Mouse (Mus musculus) neutrophil, adult 5-6 weeks (primary cell): Measurements from ENCODE around the gene Gm5725. TPM values are rescaled to one million over a fixed set of nuclear protein-coding genes. Genes with fewer than 3 reads are reported as not detected.
"Not testable (repeated sequence)": the region's sequence is repeated elsewhere in the genome, so short reads cannot be mapped to it uniquely, and the experiment has no call there.

Source experiments
- ATAC-seq: fragments of 151-379, 151-347 bp; 2 replicates; pipeline ENCODE4 v1.8.0; 2017; ENCODE audit warnings: mild to moderate bottlenecking, moderate TSS enrichment; ENCODE audit not compliant: insufficient number of reproducible peaks, poor library complexity, low FRiP score, severe bottlenecking; ENCODE audit errors: extremely low read depth
- total RNA-seq: library from RNA; stranded (forward); fragments of 200-1000 nt; gene quantifications from 2 replicates; pipeline ENCODE4 v1.2.3, GENCODE M21; 2017

Gene Gm5725
- total RNA-seq: not detected in 2 replicates

GRCm38 (mm10) chr7:21844167-21844566 lies at the start of gene Gm5725:
Gene Gm5725 (minus strand): TSS chr7:21844267.
- ATAC-seq: not testable (repeated sequence)

- not testable (repeated sequence) for ATAC-seq
These were observed 12.0 kb downstream of the Gm5725 start, which contains the start of gene Vmn1r135 for GRCm38 (mm10) chr7:21832051-21832450. Gene Vmn1r135 (plus strand): TSS chr7:21832351.

GRCm38 (mm10) chr7:21796628-21797027 lies 47.4 kb downstream of the Gm5725 start, which contains the start of gene Gm4177:
Gene Gm4177 (minus strand): TSS chr7:21796728.
- not testable (repeated sequence) for ATAC-seq

Other genes starting within 250 kb of the Gm5725 start
- gene Vmn1r132, start 230.2 kb downstream of the Gm5725 start, total RNA-seq: not detected in 2 replicates
- not detected in 2 replicates for gene Gm4175, start 82.8 kb downstream of the Gm5725 start, total RNA-seq
- gene Gm4177, start 47.5 kb downstream of the Gm5725 start, total RNA-seq: not detected in 2 replicates
- not detected in 2 replicates for gene Vmn1r135, start 11.9 kb downstream of the Gm5725 start, total RNA-seq
- not detected in 2 replicates for gene Gm5891, start 77.0 kb upstream of the Gm5725 start, total RNA-seq
- not detected in 2 replicates for gene Vmn1r137, start 150.3 kb upstream of the Gm5725 start, total RNA-seq
- gene Vmn1r138, start 184.6 kb upstream of the Gm5725 start, total RNA-seq: not detected in 2 replicates
- not detected in 2 replicates for gene Gm6176, start 212.0 kb upstream of the Gm5725 start, total RNA-seq
- not detected in 2 replicates for gene Vmn1r139, start 224.8 kb upstream of the Gm5725 start, total RNA-seq